Mouse (Mus musculus) myocyte (in vitro differentiated cells): Measurements from ENCODE around the gene Iqsec1. TPM values are rescaled to one million over a fixed set of nuclear protein-coding genes. Genes with fewer than 3 reads are reported as not detected.

Experiments used
- H3K27me3 ChIP-seq: one replicate; pipeline ENCODE4 v1.6.1; 2011; ENCODE audit not compliant: control insufficient read depth, insufficient read depth, insufficient read length
- H3K36me3 ChIP-seq: one replicate; pipeline ENCODE4 v1.6.1; 2011; ENCODE audit not compliant: control insufficient read depth, insufficient read depth
- H3K4me2 ChIP-seq: one replicate; pipeline ENCODE4 v1.6.1; 2011; ENCODE audit warnings: low read depth, control low read depth
- H3K4me3 ChIP-seq: one replicate; pipeline ENCODE4 v1.5.1; 2011; ENCODE audit warnings: mild to moderate bottlenecking, control low read depth, moderate library complexity
- H3K79me2 ChIP-seq: one replicate; pipeline ENCODE4 v1.6.1; 2011; ENCODE audit not compliant: control insufficient read depth, insufficient read depth
- H3ac ChIP-seq: one replicate; pipeline ENCODE4 v1.6.1; 2011; ENCODE audit not compliant: control insufficient read depth, insufficient read length
- CEBPB ChIP-seq: IDR thresholded peaks from 2 replicates; pipeline ENCODE4 v1.6.1; 2011; ENCODE audit warnings: mild to moderate bottlenecking, moderate library complexity; ENCODE audit not compliant: poor library complexity, insufficient read depth, severe bottlenecking
- E2F4 ChIP-seq: IDR thresholded peaks from one replicate; pipeline ENCODE4 v1.6.1; 2011; ENCODE audit warnings: mild to moderate bottlenecking, control low read depth, moderate library complexity; ENCODE audit not compliant: insufficient read depth
- MAX ChIP-seq: IDR thresholded peaks from one replicate; pipeline ENCODE4 v1.6.1; 2011; ENCODE audit warnings: low read depth, mild to moderate bottlenecking, control low read depth
- MYOD1 ChIP-seq, 3 experiments: IDR thresholded peaks; one replicate each; pipeline ENCODE4 v1.6.1; 2011; ENCODE audit warnings: control low read depth in 2 of 3, low read depth in 2 of 3, mild to moderate bottlenecking in 2 of 3, moderate library complexity in 1 of 3; ENCODE audit not compliant: insufficient read length in 2 of 3, control insufficient read depth in 1 of 3
- MYOG ChIP-seq, 3 experiments: IDR thresholded peaks; one replicate each; pipeline ENCODE4 v1.6.1; 2011; ENCODE audit warnings: control low read depth in 2 of 3, low read depth in 2 of 3, mild to moderate bottlenecking in 2 of 3; ENCODE audit not compliant: insufficient read length in 2 of 3, control insufficient read depth in 1 of 3, insufficient read depth in 1 of 3
- POLR2A ChIP-seq: IDR thresholded peaks from one replicate; pipeline ENCODE4 v1.6.1; 2011; ENCODE audit warnings: low read depth, mild to moderate bottlenecking, control low read depth, moderate library complexity; ENCODE audit not compliant: insufficient read length
- POLR2AphosphoS2 ChIP-seq: IDR thresholded peaks from one replicate; pipeline ENCODE4 v1.6.1; 2011; ENCODE audit warnings: low read depth, control low read depth; ENCODE audit not compliant: insufficient read length
- REST ChIP-seq: IDR thresholded peaks from one replicate; pipeline ENCODE4 v1.6.1; 2011; ENCODE audit warnings: mild to moderate bottlenecking, control low read depth, moderate library complexity; ENCODE audit not compliant: insufficient read depth, insufficient read length
- SRF ChIP-seq: IDR thresholded peaks from one replicate; pipeline ENCODE4 v1.6.1; 2011; ENCODE audit warnings: low read depth; ENCODE audit not compliant: control insufficient read depth, insufficient read length
- TCF12 ChIP-seq: IDR thresholded peaks from one replicate; pipeline ENCODE4 v1.6.1; 2011; ENCODE audit warnings: mild to moderate bottlenecking, control low read depth; ENCODE audit not compliant: poor library complexity, insufficient read depth, severe bottlenecking
- TCF3 ChIP-seq: IDR thresholded peaks from one replicate; pipeline ENCODE4 v1.6.1; 2011; ENCODE audit warnings: low read depth, control low read depth; ENCODE audit not compliant: insufficient read length
- USF1 ChIP-seq: IDR thresholded peaks from one replicate; pipeline ENCODE4 v1.6.1; 2011; ENCODE audit warnings: low read depth, mild to moderate bottlenecking, control low read depth, moderate library complexity
- polyA plus RNA-seq: library from polyadenylated mRNA; unstranded; fragments of >200 nt; fragmentation: generic; extraction: Trizol; gene quantifications from one replicate; pipeline ENCODE4 v1.2.1, GENCODE M21; 2012; ENCODE audit warnings: missing spikeins

Iqsec1 gene
- polyA plus RNA-seq, 1 experiment, result 43.4 TPM

DNA sequence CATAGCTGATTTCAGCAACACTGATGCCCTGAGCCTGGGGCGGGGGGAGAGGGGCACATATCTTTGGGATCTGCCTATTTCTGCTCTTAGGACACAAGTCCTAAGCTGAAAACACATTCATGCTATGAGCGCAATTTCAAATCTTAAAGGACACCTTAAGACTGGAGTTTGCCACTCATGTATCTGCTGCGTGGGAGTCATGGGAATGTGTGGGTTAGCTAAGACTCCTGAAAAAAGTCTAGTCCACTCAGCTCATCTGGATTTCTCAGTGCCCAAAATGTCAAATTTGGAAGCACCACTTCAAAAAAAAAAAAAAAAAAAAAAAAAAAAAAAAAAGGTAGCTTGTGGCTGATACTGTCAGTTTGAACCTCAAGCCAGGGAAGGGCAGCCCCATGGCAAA, 63.7 kb downstream of the Iqsec1 start:
- Histone ChIP-seq H3K27me3 (peaks cover 6% of the 10 kb centered on the region), H3K36me3 (no peaks in the 10 kb centered on the region), H3K4me2 (no peak overlapping the region), H3ac (no peak overlapping the region), H3K4me3 (no peak overlapping the region), H3K79me2 (no peaks in the 10 kb centered on the region)
- TF ChIP-seq MYOD1 (IDR thresholded peaks at IDR 0.05; ENCODE audit: control insufficient read depth in 1 of 3, insufficient read length in 2 of 3, low read depth in 2 of 3), result no peak
- TF ChIP-seq REST, result no peak
- no peak for TF ChIP-seq CEBPB
- no peak for TF ChIP-seq SRF
- no peak for TF ChIP-seq MYOG (IDR thresholded peaks at IDR 0.05; ENCODE audit: control insufficient read depth in 1 of 3, insufficient read depth in 1 of 3, insufficient read length in 2 of 3, low read depth in 2 of 3)
- TF ChIP-seq E2F4, result no peak
- no peak for TF ChIP-seq POLR2AphosphoS2
- TF ChIP-seq USF1, result no peak
- no peak for TF ChIP-seq TCF3
- no peak for TF ChIP-seq TCF12
- TF ChIP-seq MAX, result no peak

DNA sequence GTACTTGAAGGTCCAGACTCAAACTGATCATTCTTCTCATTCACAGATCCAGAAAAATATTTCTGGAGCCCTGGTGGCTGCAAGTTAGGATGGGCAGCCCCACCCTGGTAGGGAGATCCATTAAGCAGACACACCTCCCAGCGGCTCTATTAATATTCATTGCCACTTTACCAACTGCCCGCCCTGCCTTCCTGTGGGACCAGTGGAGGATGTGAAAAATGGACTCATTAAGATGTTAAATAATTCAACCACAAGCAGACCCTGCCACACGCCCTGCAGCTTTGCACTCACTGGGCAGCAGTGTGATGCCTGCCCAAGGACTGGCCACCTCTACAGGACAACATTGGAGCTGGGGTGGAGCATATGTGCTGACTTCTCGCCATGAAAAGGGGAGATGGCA, 64.1 kb downstream of the Iqsec1 start:
- no peak overlapping the region for H3ac ChIP-seq
- no peaks in the 10 kb centered on the region for H3K79me2 ChIP-seq
- TF ChIP-seq MAX (no peak), POLR2AphosphoS2 (no peak), TCF12 (no peak), MYOG (IDR thresholded peaks at IDR 0.05; ENCODE audit: control insufficient read depth in 1 of 3, insufficient read depth in 1 of 3, insufficient read length in 2 of 3, low read depth in 2 of 3) (no peak), CEBPB (no peak), POLR2A (no peak)
- no peak overlapping the region for H3K4me2 ChIP-seq
- H3K4me3 ChIP-seq, result no peak overlapping the region
- no peaks in the 10 kb centered on the region for H3K36me3 ChIP-seq
- H3K27me3 ChIP-seq, result peaks cover 6% of the 10 kb centered on the region

DNA sequence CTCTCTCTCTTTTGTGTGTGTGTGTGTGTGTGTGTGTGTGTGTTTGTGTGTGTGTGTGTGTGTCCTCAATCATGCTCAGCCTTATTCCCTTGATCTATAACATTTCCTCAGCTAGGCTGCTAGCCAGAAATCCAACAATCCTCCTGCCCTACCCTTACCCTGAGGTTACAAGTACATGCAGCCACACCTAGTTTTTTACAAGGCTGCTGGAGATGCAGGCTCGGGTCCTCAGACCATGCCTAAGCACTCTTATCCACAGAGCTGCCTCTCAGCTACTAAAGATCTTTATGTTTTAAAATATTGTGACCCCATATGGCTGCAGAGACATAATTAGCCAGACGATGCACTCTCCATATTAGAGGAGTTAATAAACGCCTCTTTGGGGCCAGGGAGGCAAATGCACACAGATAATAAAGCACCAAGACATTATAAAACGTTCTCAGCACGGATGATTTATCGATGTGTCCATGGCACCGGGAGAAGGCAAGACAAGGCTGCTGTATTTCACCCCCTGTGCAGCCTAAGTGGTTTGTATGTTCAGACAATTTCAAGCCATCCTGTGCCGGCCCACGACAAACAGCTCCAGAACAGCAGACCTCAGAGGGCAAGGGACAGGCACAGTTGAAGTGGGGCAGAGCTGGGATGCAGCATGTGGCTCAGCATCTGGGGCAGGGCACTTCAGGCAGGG, 67.1 kb downstream of the Iqsec1 start:
- H3K36me3 ChIP-seq, result no peaks in the 10 kb centered on the region
- no peaks in the 10 kb centered on the region for H3K79me2 ChIP-seq
- H3K4me3 ChIP-seq, result no peak overlapping the region
- no peak overlapping the region for H3K4me2 ChIP-seq
- TF ChIP-seq REST (no peak), E2F4 (no peak), SRF (no peak), POLR2A (no peak), USF1 (no peak), MAX (no peak), POLR2AphosphoS2 (no peak), MYOG (IDR thresholded peaks at IDR 0.05; ENCODE audit: control insufficient read depth in 1 of 3, insufficient read depth in 1 of 3, insufficient read length in 2 of 3, low read depth in 2 of 3) (no peak), TCF12 (no peak), TCF3 (no peak), CEBPB (no peak), MYOD1 (IDR thresholded peaks at IDR 0.05; ENCODE audit: control insufficient read depth in 1 of 3, insufficient read length in 2 of 3, low read depth in 2 of 3) (no peak)
- H3K27me3 ChIP-seq, result peaks cover 6% of the 10 kb centered on the region
- no peak overlapping the region for H3ac ChIP-seq

DNA sequence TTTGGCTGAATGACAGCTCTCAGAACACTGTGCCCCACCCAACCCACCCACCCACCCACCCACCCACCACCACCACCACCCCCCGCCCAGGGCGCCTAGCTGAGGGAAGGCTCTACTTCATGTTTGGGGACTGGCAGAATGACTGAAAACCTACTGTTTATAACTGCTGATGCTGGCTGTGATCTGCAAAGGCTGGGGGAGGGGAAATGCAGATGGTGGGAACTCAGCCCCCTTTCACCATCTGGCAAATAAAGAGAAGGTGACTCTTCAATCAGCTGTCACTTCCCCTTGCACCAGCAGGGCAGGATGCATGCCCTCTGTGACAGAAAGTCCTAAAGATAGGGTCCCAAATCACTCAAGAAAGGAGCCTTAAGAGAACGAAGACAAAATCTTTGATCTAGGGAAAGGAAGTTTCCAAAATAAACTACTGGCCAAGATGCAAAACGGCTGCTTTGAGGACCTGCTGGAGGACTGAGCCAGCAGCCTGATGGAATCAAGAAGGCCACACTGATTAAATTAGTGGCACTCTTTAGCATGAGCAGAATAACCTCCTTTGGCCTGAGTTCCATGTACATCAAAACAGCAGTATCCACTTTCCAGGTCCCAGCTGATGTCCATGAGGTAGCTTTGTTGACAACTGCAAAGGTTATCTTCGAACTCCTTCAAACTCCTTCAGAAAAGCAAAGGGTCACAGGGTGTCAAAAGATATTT, 67.8 kb downstream of the Iqsec1 start:
- no peak for TF ChIP-seq E2F4
- TF ChIP-seq CEBPB, result no peak
- TF ChIP-seq SRF, result no peak
- no peak for TF ChIP-seq USF1
- TF ChIP-seq MYOG (IDR thresholded peaks at IDR 0.05; ENCODE audit: control insufficient read depth in 1 of 3, insufficient read depth in 1 of 3, insufficient read length in 2 of 3, low read depth in 2 of 3), result no peak
- no peak for TF ChIP-seq TCF3
- no peak for TF ChIP-seq REST
- no peak for TF ChIP-seq TCF12
- TF ChIP-seq POLR2A, result no peak
- TF ChIP-seq POLR2AphosphoS2, result no peak
- TF ChIP-seq MAX, result no peak
- TF ChIP-seq MYOD1 (IDR thresholded peaks at IDR 0.05; ENCODE audit: control insufficient read depth in 1 of 3, insufficient read length in 2 of 3, low read depth in 2 of 3), result no peak
- Histone ChIP-seq H3K4me3 (no peak overlapping the region), H3ac (no peak overlapping the region), H3K27me3 (peaks cover 6% of the 10 kb centered on the region), H3K79me2 (no peaks in the 10 kb centered on the region), H3K36me3 (no peaks in the 10 kb centered on the region), H3K4me2 (no peak overlapping the region)
